Mouse (Mus musculus) bone marrow, adult 2 months (tissue): ENCODE measurements around the gene Cfi. TPM values are rescaled to one million over a fixed set of nuclear protein-coding genes. Genes with fewer than 3 reads are reported as not detected.

ENCODE experiments used
- H3K27ac ChIP-seq: fragments of 200-500 bp; 2 replicates; pipeline ENCODE4 v1.5.1; 2012; ENCODE audit warnings: low read depth, mild to moderate bottlenecking, control low read depth, inconsistent platforms, low read length; ENCODE audit not compliant: control insufficient read depth, poor library complexity, insufficient read depth
- H3K4me1 ChIP-seq: fragments of 200-500 bp; 2 replicates; pipeline ENCODE4 v1.6.1; 2011; ENCODE audit warnings: low read length; ENCODE audit not compliant: control insufficient read depth, insufficient read depth
- H3K4me3 ChIP-seq: fragments of 200-500 bp; replicated peaks from 2 replicates; pipeline ENCODE3; 2011; ENCODE audit warnings: mild to moderate bottlenecking, low read depth, low read length, control low read depth; ENCODE audit not compliant: control insufficient read depth
- CTCF ChIP-seq: fragments of 200-500 bp; IDR thresholded peaks from 2 replicates; pipeline ENCODE4 v1.5.1; 2011; ENCODE audit warnings: low read length, control low read depth; ENCODE audit not compliant: control insufficient read depth, insufficient read depth
- POLR2A ChIP-seq: fragments of 200-500 bp; IDR thresholded peaks from 2 replicates; pipeline ENCODE4 v1.6.1; 2011; ENCODE audit warnings: low read depth, mild to moderate bottlenecking, control low read depth, low read length, borderline replicate concordance; ENCODE audit not compliant: control insufficient read depth
- WGBS: fragments of 180-500 bp; shearing (Covaris S2); methylation state at CpG from one replicate; pipeline ENCODE4 v1.1.7; 2018; 5-methylcytosine and 5-hydroxymethylcytosine counted together
- polyA plus RNA-seq: library from polyadenylated mRNA; stranded (reverse); fragments of >200 nt; gene quantifications from 2 replicates; pipeline ENCODE4 v1.2.4, GENCODE M21; 2011; ENCODE audit warnings: low replicate concordance; ENCODE audit not compliant: missing spikeins, insufficient read depth, insufficient read length

The Cfi gene
- polyA plus RNA-seq, 1 experiment: 2.2 TPM

DNA sequence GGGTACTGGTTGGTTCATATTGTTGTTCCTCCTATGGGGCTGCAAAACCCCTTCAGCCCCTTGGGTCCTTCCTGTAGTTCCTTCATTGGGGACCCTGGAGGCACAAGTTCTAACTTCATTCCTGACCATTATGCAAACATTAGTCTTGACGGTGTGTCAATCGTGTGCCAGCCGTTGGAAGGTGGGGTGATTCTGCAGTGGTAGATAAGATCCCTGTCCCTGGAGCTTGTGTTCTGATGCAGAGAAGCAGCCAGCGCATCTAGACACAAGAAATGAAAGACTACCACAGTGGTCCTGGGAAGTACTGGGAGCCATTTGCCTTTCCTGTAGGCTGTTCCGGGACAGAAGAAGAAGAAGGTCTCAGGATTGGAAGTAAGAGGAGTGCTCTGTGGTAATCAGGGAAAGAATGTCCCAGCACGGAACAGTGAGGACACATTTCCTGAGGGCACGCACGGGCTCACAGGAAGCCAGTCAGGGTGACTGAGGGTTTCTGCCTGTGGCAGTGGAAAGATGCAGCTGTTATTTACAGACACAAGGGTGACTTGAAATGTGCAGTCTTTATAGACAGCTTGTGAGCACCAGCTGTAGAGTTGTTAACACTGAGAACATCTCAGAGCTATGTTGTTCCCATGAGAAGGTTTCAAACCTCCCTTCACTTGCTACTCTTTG is 45.4 kb downstream of the Cfi start:
- no peaks in the 10 kb centered on the region; the same call in none of the 2 replicates for H3K4me1 ChIP-seq
- no peak for TF ChIP-seq POLR2A
- TF ChIP-seq CTCF: no peak
- H3K27ac ChIP-seq: peak overlapping the region; percentile 8; the same call in 1 of the 2 replicates
- 36% methylated on average over 8 of the region's 8 CpGs for WGBS
- peak overlapping the region; percentile 33 for H3K4me3 ChIP-seq

DNA sequence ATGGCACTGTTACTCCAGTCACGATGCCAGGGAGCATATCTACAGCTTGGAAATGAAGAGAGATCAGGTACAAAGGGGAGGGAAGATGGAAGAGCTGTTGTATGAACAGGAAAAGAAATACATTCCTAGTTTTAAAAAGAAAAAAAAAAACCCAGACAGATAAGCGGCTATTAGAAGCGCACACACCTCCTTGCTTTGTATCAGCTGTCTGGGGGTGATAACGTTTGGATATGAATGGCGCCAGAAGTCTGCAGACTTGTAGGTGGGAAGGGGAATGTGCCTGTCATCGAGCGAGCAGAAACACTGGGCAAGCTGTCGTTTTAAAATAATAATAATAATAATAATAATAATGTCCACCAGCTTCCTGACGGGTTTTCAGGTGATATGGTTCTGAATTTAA is 49.9 kb downstream of the Cfi start:
- Histone ChIP-seq H3K27ac (no peak overlapping the region), H3K4me1 (no peaks in the 10 kb centered on the region; the same call in 1 of the 2 replicates), H3K4me3 (no peak overlapping the region)
- TF ChIP-seq CTCF (no peak), POLR2A (no peak)
- 68% methylated on average over 9 of the region's 9 CpGs for WGBS

DNA sequence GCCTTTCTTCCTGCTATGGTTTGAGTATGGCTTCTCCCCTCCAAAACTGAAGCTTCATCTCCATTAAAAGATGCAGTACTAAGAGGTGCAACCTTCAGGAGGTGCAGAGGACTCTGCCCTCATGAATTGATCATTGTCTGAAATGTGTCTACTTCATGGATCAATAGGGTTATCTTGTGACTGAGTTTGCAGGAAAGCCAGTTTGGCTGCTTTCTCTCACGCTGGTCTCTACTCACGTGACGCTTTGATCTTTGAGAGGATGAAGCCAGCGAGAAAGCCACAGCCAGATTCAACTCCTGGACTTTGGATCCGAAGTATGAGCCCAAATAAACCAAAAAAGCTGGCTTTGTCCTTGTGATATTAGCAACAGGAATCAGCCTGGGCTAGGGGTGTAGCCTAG is 50.7 kb downstream of the Cfi start:
- Histone ChIP-seq H3K4me3 (no peak overlapping the region), H3K4me1 (no peaks in the 10 kb centered on the region; the same call in 1 of the 2 replicates), H3K27ac (no peak overlapping the region)
- TF ChIP-seq CTCF: no peak
- TF ChIP-seq POLR2A: no peak
- WGBS: 89% methylated on average over 5 of the region's 5 CpGs

DNA sequence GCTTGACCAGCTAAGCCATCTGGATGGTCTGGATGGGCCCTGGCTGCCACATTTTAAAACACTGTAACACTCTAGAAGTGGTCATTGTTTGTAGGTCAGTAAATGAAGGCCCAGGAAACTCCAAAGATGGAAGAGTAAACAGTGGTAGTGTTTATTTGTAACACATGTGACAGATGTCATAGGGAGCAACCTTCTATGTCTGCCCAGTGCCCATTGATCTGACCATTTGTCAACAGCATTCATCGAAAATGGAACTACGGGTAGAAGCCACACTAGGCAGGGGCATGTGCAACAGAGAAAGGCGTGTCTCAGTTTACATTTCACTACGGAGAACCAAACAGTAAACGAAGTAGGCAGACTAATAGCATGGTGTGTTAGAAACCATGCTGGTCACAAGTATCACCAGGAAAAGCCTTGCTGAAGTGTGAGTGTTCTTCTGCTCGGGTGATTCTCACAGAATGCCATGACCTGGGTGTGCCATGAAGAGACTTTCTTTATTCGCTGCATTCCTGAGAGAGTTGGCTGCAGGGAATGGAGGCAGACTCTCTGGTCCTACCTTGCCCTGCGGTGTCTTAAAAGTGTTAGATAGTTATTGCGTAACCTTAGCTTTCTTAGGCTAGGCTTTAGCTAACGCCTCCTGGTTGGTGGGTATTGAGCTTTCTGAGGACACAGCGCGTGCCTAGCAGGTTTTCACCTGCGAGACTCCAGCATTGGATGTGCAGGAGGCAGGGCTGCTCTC is 52.3 kb downstream of the Cfi start:
- Histone ChIP-seq H3K4me1 (no peaks in the 10 kb centered on the region; the same call in 1 of the 2 replicates), H3K4me3 (no peak overlapping the region), H3K27ac (no peak overlapping the region)
- WGBS: 89% methylated on average over 13 of the region's 13 CpGs
- TF ChIP-seq CTCF: no peak
- TF ChIP-seq POLR2A: no peak

DNA sequence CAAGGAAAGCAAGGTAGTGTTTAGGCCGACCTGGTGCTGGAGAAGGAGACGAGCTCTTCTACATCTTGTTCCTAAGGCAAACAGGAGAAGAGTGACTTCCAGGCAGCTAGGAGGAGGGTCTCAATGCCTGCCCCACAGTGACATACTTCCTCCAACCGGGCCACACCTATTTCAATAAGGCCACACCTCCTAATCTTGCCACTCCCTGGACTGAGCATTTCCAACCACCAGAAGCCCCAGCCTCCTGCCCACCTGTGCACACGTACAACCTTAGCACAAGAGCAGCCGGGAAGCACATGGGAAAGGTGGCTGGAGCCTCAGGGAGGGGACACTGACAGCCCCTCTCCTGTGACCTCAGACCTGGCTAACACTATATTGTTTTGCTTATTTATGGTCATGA is 56.3 kb downstream of the Cfi start:
- no peak overlapping the region for H3K27ac ChIP-seq
- no peaks in the 10 kb centered on the region; the same call in 1 of the 2 replicates for H3K4me1 ChIP-seq
- TF ChIP-seq CTCF: no peak
- TF ChIP-seq POLR2A: no peak
- WGBS: 87% methylated on average over 5 of the region's 5 CpGs
- no peak overlapping the region for H3K4me3 ChIP-seq

DNA sequence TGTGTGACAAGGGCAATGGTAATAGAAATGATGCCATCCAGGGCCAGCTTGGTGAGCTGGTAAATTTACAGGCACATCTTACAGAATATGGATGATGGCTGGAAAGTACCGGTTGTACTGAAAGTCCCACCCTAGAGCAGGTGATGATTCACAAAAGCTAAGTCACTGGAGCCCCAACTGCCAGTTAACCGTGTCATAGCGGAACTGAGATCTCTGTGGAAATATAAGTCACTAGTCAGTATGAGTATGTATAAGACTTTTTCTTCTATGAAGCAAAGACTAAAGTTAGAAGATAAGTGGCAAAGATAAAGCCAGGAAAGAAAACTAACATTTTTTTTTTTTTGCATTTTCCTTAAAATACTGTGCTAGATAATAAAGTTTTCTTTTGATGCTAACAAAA is 57.5 kb downstream of the Cfi start:
- Histone ChIP-seq H3K4me3 (no peak overlapping the region), H3K27ac (no peak overlapping the region), H3K4me1 (no peaks in the 10 kb centered on the region; the same call in 1 of the 2 replicates)
- WGBS: 95% methylated on average over 3 of the region's 3 CpGs
- TF ChIP-seq POLR2A (no peak), CTCF (no peak)

DNA sequence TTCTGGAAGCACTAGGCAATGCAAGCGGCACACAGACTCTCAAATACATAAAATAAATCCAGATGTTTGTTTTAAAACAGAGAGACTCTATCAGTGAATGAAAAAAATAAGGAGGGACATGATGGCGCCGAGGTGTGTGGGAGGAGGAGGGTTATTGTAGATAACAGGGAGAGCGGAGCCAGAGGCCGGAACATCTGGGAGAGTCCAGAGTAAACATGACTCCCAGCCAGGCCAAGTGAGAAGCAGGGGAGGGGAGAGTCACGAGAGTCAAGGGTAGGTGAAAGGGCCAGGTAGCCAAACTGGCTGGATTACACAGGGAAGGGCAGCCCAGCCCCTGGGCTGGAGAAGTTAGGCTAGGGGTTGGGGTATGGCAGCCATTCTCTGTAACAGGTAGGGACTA is 60.9 kb downstream of the Cfi start:
- Histone ChIP-seq H3K27ac (no peak overlapping the region), H3K4me1 (no peaks in the 10 kb centered on the region; the same call in 1 of the 2 replicates), H3K4me3 (no peak overlapping the region)
- TF ChIP-seq POLR2A: no peak
- no peak for TF ChIP-seq CTCF
- whole genome bisulfite sequencing: 93% methylated on average over 6 of the region's 6 CpGs

DNA sequence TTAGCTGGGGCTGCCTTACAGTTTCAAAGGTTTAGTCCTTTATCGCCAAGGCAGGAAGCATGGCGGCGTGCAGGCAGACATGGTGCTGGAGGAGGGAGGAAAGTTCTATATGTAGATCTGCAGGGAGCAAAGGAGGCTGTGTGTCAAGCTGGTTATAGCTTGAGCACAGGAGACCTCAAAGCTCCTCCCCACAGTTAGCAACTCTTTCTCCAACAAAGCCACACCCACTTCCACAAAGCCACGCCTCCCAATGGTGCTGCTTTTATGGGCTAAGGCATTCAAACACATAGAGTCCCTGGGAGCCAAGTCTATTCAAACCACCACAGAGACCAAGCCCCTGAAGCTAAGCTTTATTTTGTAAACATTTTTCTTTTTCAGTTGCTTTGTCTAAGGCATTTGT is 63.2 kb downstream of the Cfi start:
- Histone ChIP-seq H3K4me1 (no peaks in the 10 kb centered on the region; the same call in 1 of the 2 replicates), H3K27ac (no peak overlapping the region), H3K4me3 (no peak overlapping the region)
- TF ChIP-seq CTCF: no peak
- TF ChIP-seq POLR2A: no peak
- 85% methylated on average over 4 of the region's 4 CpGs for WGBS

DNA sequence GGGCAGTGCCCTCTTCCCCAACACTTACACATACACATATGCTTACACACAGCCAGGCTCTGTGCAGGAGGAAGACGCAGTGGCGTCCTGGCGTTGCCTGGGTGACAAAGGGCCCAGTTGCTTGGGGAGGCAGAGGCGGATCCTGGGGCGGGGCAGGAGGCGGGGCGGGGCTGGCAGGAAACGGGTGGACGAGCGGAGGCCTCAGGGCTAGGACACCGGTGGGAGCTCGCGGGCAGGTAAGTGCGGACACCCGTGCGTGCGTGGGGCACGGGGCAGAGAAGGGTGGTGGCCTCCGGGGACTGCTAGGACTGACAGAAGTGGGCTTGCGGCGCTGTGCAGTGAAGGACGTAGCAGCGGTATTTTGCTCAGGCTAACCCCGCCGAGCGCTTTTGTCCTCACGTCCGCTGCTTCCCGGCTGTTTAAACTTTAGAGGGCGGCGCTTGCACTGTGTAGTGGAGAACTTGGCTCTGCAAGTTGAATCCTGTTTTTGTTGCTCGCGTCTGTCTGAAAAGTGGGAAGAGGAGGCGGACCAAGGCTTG is 65.7 kb downstream of the Cfi start, which contains the start of gene Casp6:
Gene Casp6 (plus strand): TSS at position 155 of the 539 bp plus-strand sequence.
- under 1% methylated on average over 34 of the region's 34 CpGs for WGBS
- peak within 1 kb of the TSS; percentile 89 for H3K4me3 ChIP-seq
- TF ChIP-seq POLR2A (peak; percentile 48; the same call in 1 of the 2 replicates), CTCF (no peak)
- H3K27ac ChIP-seq: no peak within 1 kb of the TSS
- peaks cover 1% of the 10 kb centered on the region; the same call in 1 of the 2 replicates for H3K4me1 ChIP-seq
